Mouse (Mus musculus) cortical plate, adult 2 months (tissue): Measurements from ENCODE around the gene Rgs6.

Experiments used
- CTCF ChIP-seq: fragments of 200-500 bp; IDR thresholded peaks from 2 replicates; pipeline ENCODE4 v1.5.1; 2011; ENCODE audit warnings: mild to moderate bottlenecking, control low read depth, low read length; ENCODE audit not compliant: insufficient read depth; ENCODE audit errors: extremely low read depth
- POLR2A ChIP-seq: fragments of 200-500 bp; IDR thresholded peaks from 2 replicates; pipeline ENCODE4 v1.6.1; 2011; ENCODE audit warnings: mild to moderate bottlenecking, low read length, control low read depth; ENCODE audit not compliant: insufficient read depth; ENCODE audit errors: extremely low read depth

- no peak for TF ChIP-seq CTCF
- TF ChIP-seq POLR2A: no peak
Observed at GRCm38 (mm10) chr12:83045001-83045531, 457.0 kb downstream of the Rgs6 start.
